ENCODE assay signal across 8 mouse cellular contexts in genomic region chr7:122045181-122045634, GRCm38 (mm10). TPM values are rescaled to one million over a fixed set of nuclear protein-coding genes. Genes with fewer than 3 reads are reported as not detected.
DNase-seq lines count a peak whose midpoint lies in the region.

No protein-coding gene starts in this region.

- DNase-seq in adrenal gland, adult 2 months = peak; percentile 37
- DNase-seq in adrenal gland, postnatal 4 days (ENCODE audit: low spot score in 2 of 2) = no peak
- DNase-seq in gastrocnemius, postnatal 10 days = peak; percentile 13
- DNase-seq in kidney, adult 9 months = peak; percentile 27
- peak; percentile 2 for DNase-seq in mesoderm, embryonic 11.5 days (ENCODE audit: low read depth, low spot score)
- no peak for DNase-seq in cerebellum, postnatal 10 days
- DNase-seq in thymus, postnatal 4 days = no peak
- no peak for DNase-seq in cerebellum, adult 11-12 months

RNA-seq across cellular contexts. Expression of gene Ubfd1, which starts 21.8 kb away (rescaled TPM):
- 10 to 100 TPM; 48.3 to 56.8 TPM for total RNA-seq in adrenal gland, adult 2 months (2021)
- polyA plus RNA-seq in adrenal gland, adult 2 months (2012; rRNA removed) = 22.1 and 24.5 TPM in 2 replicates
- 10 to 100 TPM; 51.0 to 53.7 TPM for total RNA-seq in adrenal gland, postnatal 4 days (2021)
- 10 to 100 TPM; 33.3 to 35.5 TPM for total RNA-seq in gastrocnemius, postnatal 10 days (2021)

RNA-seq across cellular contexts. Expression of gene Ears2, which starts 21.9 kb away (rescaled TPM):
- total RNA-seq in adrenal gland, adult 2 months (2021) = 10 to 100 TPM; 16.6 to 18.2 TPM
- polyA plus RNA-seq in adrenal gland, adult 2 months (2012; rRNA removed) = 18.2 and 23.8 TPM in 2 replicates
- total RNA-seq in adrenal gland, postnatal 4 days (2021) = 10 to 100 TPM; 20.5 to 20.8 TPM
- total RNA-seq in gastrocnemius, postnatal 10 days (2021) = 10 to 100 TPM; 11.0 to 11.9 TPM

RNA-seq across cellular contexts. Expression of gene Gga2, which starts 24.2 kb away (rescaled TPM):
- total RNA-seq in adrenal gland, adult 2 months (2021) = 10 to 100 TPM; 19.0 to 19.9 TPM
- 20.2 and 22.5 TPM in 2 replicates for polyA plus RNA-seq in adrenal gland, adult 2 months (2012; rRNA removed)
- total RNA-seq in adrenal gland, postnatal 4 days (2021) = 10 to 100 TPM; 34.2 to 43.2 TPM
- total RNA-seq in gastrocnemius, postnatal 10 days (2021) = 10 to 100 TPM; 21.3 to 27.3 TPM

RNA-seq across cellular contexts. Expression of gene Ndufab1, which starts 56.5 kb away (rescaled TPM):
- total RNA-seq in adrenal gland, adult 2 months (2021) = 100 to 1,000 TPM; 549 to 580 TPM
- 2,196 and 4,184 TPM in 2 replicates for polyA plus RNA-seq in adrenal gland, adult 2 months (2012; rRNA removed)
- 100 to 1,000 TPM; 367 to 408 TPM for total RNA-seq in adrenal gland, postnatal 4 days (2021)
- 100 to 1,000 TPM; 582 to 686 TPM for total RNA-seq in gastrocnemius, postnatal 10 days (2021)

Comparison
In these comparisons a context has a peak if more than half of its experiments do, and no peak if none do; other contexts are left out.
1. DNase-seq: peak in adrenal gland, adult 2 months (single experiment), gastrocnemius, postnatal 10 days (single experiment), kidney, adult 9 months (single experiment) and mesoderm, embryonic 11.5 days (single experiment); none in adrenal gland, postnatal 4 days (0 of 2), cerebellum, postnatal 10 days (0 of 2), thymus, postnatal 4 days (single experiment) and cerebellum, adult 11-12 months (single experiment).